18 mouse cellular contexts compared by ENCODE assay signal in the genomic region with DNA sequence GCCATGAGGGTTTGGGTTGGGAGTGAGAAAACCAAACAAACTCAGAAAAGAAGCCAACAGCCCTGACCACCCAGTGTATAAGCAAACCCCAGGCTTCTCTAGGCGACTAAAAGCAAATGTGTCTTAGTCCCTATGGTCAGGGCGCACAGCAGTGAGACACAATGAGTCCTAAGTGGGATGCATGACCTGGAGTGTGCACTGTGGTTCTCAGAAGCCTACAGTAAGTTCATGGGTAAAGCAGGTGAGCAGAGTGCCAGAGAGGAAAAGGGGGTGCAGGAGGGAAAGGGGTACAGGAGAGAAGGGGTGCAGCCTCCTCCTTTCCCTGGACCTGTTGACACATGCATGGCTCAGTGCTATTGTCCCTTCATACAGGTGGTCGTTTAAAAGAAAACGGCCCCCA. TPM values are rescaled to one million over a fixed set of nuclear protein-coding genes. Genes with fewer than 3 reads are reported as not detected.
A peak's percentile ranks its signal among the peaks of the same experiment; 100 is the strongest.
DNase-seq lines count a peak whose midpoint lies in the region; ATAC-seq and TF ChIP-seq lines count a peak whose summit lies in the region.
"Had no signal": no experiment of that assay in that cellular context is flagged by ENCODE, and none has a peak within 500 bp of the region (broad histone marks: within the 10 kb centered on the region; RNA-seq: fewer than 3 reads in every experiment).

No protein-coding gene starts in this region.

- TF ChIP-seq POLR2A in heart, adult 2 months (IDR thresholded peaks at IDR 0.05; ENCODE audit: insufficient read depth, low read depth, low read length) = no peak

- TF ChIP-seq CTCF in heart, adult 2 months (IDR thresholded peaks at IDR 0.05) = no peak

- no peaks in the 10 kb centered on the region for H3K9me3 ChIP-seq in midbrain, embryonic 11.5 days (ENCODE audit: control insufficient read depth, low read length)
- no peaks in the 10 kb centered on the region for H3K9me3 ChIP-seq in midbrain, embryonic 15.5 days
- H3K9me3 ChIP-seq: G1E had no signal

- DNase-seq in heart, adult 11 months = peak; percentile 75
- no peak for DNase-seq in heart, adult 2 months
- peak; percentile 57 for DNase-seq in midbrain, embryonic 11.5 days (ENCODE audit: low spot score, missing footprints)
- DNase-seq: adrenal gland, adult 2 months; adrenal gland, adult 8-10 months; adrenal gland, postnatal 10 days; adrenal gland, postnatal 14 days; adrenal gland, postnatal 25 days; adrenal gland, postnatal 36 days; B cell, adult 2 months; cerebellum, adult 11 months; cerebellum, adult 11-12 months; cerebellum, adult 18-20 months had no signal

- no peaks in the 10 kb centered on the region for H3K27me3 ChIP-seq in heart, adult 2 months (ENCODE audit: control insufficient read depth, insufficient read depth, low read length)
- no peaks in the 10 kb centered on the region for H3K27me3 ChIP-seq in midbrain, embryonic 11.5 days (ENCODE audit: control insufficient read depth, insufficient read depth, low read length)
- H3K27me3 ChIP-seq in midbrain, embryonic 15.5 days (replicated peaks) = no peaks in the 10 kb centered on the region
- H3K27me3 ChIP-seq: CH12.LX, Patski had no signal

- H3K4me2 ChIP-seq in midbrain, embryonic 11.5 days = no peak overlapping the region
- no peak overlapping the region for H3K4me2 ChIP-seq in midbrain, embryonic 15.5 days

- H3K27ac ChIP-seq in heart, adult 2 months = no peak overlapping the region
- no peak overlapping the region for H3K27ac ChIP-seq in midbrain, embryonic 11.5 days (ENCODE audit: low read depth, low read length)
- no peak overlapping the region for H3K27ac ChIP-seq in midbrain, embryonic 15.5 days

- intact Hi-C loops in heart, adult 2 months (cut with DNase I) = no loop called here

- no peaks in the 10 kb centered on the region for H3K4me1 ChIP-seq in heart, adult 2 months (ENCODE audit: control insufficient read depth, insufficient read depth, low read length)
- H3K4me1 ChIP-seq in midbrain, embryonic 11.5 days (ENCODE audit: control insufficient read depth, insufficient read depth, low read length) = no peaks in the 10 kb centered on the region
- H3K4me1 ChIP-seq in midbrain, embryonic 15.5 days = no peaks in the 10 kb centered on the region

- H3K36me3 ChIP-seq in heart, adult 2 months (ENCODE audit: control insufficient read depth, insufficient read depth, low read length) = no peaks in the 10 kb centered on the region
- no peaks in the 10 kb centered on the region for H3K36me3 ChIP-seq in midbrain, embryonic 11.5 days (ENCODE audit: control insufficient read depth, insufficient read depth, low read length)
- H3K36me3 ChIP-seq in midbrain, embryonic 15.5 days (replicated peaks) = no peaks in the 10 kb centered on the region

- no peaks in the 10 kb centered on the region for H3K79me2 ChIP-seq in heart, adult 2 months (replicated peaks; ENCODE audit: control insufficient read depth, insufficient read depth, low read length)

- H3K4me3 ChIP-seq in heart, adult 2 months = no peak overlapping the region
- H3K4me3 ChIP-seq in midbrain, embryonic 11.5 days (ENCODE audit: low read depth, low read length) = no peak overlapping the region
- H3K4me3 ChIP-seq in midbrain, embryonic 15.5 days = no peak overlapping the region

- no peak for TF ChIP-seq EP300 in heart, adult 2 months (IDR thresholded peaks at IDR 0.05; ENCODE audit: insufficient read depth, low read depth, low read length)

- no peak for ATAC-seq in midbrain, embryonic 11.5 days (ENCODE audit: low FRiP score)
- no peak for ATAC-seq in midbrain, embryonic 15.5 days (replicated peaks)
- ATAC-seq: Patski had no signal

- 82% methylated on average over 4 of the region's 4 CpGs for WGBS in heart, adult 2 months
- WGBS in midbrain, embryonic 11.5 days = 90% methylated on average over 4 of the region's 4 CpGs
- WGBS in midbrain, embryonic 15.5 days = 83% methylated on average over 4 of the region's 4 CpGs

- H3K9ac ChIP-seq in heart, adult 2 months (ENCODE audit: low read depth, low read length) = no peak overlapping the region
- H3K9ac ChIP-seq in midbrain, embryonic 11.5 days (ENCODE audit: low read length) = no peak overlapping the region
- H3K9ac ChIP-seq in midbrain, embryonic 15.5 days = no peak overlapping the region

RNA-seq across cellular contexts. Expression of a gene that starts 18.7 kb away (rescaled TPM):
- total RNA-seq in heart, adult 2 months (2021) = 1 to 10 TPM; 3.2 to 3.8 TPM
- 1.8 and 1.9 TPM in 2 replicates for polyA plus RNA-seq in heart, adult 2 months (2012; rRNA removed)
- 1.7 and 2.3 TPM in 2 replicates for polyA plus RNA-seq in midbrain, embryonic 11.5 days (2014; fragmentation: Nextera tagmentation; extraction: Ambion mirVana)
- polyA plus RNA-seq in midbrain, embryonic 15.5 days (2015; fragmentation: Nextera tagmentation; extraction: Ambion mirVana) = 1.8 and 1.9 TPM in 2 replicates
- polyA plus RNA-seq: C2C12 had no signal

Comparison
In these comparisons a context has a peak if more than half of its experiments do, and no peak if none do; other contexts are left out.
1. DNase-seq: peak in heart, adult 11 months (single experiment) and midbrain, embryonic 11.5 days (single experiment); none in heart, adult 2 months (0 of 2).